12 mouse cellular contexts compared by ENCODE assay signal in the genomic region with DNA sequence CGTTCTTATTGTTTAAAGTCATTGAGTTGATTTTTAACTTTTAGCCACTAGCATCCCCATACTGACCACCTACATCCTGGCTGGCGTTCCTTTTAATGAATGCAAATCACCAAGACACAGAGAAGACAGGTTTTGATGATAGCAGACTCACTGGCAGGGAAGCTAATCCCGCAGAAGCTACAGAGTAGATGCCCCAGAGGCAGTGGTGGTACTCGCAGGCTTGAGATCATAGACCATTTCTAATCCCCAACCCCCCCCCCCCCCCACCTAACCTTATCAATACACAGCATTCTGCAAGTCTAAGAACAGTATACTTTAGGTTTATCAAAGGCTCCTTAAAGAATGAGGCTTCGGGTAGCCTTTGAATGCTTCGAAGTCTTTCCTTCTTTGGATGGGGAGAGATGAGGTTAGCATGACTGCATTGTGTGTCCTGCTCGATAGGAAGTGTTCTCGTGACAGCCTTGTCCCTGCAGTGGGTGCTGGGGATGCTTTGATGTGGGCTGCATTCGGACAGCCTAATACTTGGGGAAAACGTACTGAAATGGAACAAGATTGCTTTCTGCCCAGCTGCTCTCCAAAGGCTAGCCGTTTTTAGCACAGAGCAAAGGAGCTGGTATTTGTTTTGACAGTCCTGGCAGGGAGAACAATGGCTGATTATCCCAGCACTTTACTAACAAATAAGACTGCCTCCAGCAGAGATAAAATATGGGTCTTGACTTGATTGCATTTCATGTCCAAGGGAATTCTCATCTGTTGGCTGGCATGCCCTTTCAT. TPM values are rescaled to one million over a fixed set of nuclear protein-coding genes. Genes with fewer than 3 reads are reported as not detected.
DNase-seq lines count a peak whose midpoint lies in the region; ATAC-seq and TF ChIP-seq lines count a peak whose summit lies in the region.
"Had no signal": no experiment of that assay in that cellular context is flagged by ENCODE, and none has a peak within 500 bp of the region (broad histone marks: within the 10 kb centered on the region; RNA-seq: fewer than 3 reads in every experiment).

No protein-coding gene starts in this region.

- H3K4me3 ChIP-seq in lung, embryonic 16.5 days (ENCODE audit: low read length) = no peak overlapping the region
- H3K4me3 ChIP-seq in forebrain, postnatal 0 days (ENCODE audit: low read depth, low read length) = no peak overlapping the region
- no peak overlapping the region for H3K4me3 ChIP-seq in midbrain, embryonic 12.5 days

- WGBS in lung, embryonic 16.5 days = 23% methylated on average over 11 of the region's 11 CpGs
- 3% methylated on average over 11 of the region's 11 CpGs for WGBS in forebrain, postnatal 0 days
- 6% methylated on average over 11 of the region's 11 CpGs for WGBS in midbrain, embryonic 12.5 days

- H3K4me2 ChIP-seq in lung, embryonic 16.5 days (ENCODE audit: low read depth, low read length) = no peak overlapping the region
- H3K4me2 ChIP-seq in forebrain, postnatal 0 days (ENCODE audit: low read depth) = no peak overlapping the region
- H3K4me2 ChIP-seq in midbrain, embryonic 12.5 days (replicated peaks) = peak overlapping the region; percentile 10

- 0 out of 2 replicates have a peak, but pooled peaks have one; percentile 34 for ATAC-seq in lung, embryonic 16.5 days (ENCODE audit: low read depth)
- peak; percentile 62 for ATAC-seq in forebrain, postnatal 0 days
- peak; percentile 61 for ATAC-seq in midbrain, embryonic 12.5 days (ENCODE audit: low FRiP score, low read depth)

- no peak overlapping the region for H3K9ac ChIP-seq in lung, embryonic 16.5 days (ENCODE audit: low read length)
- no peak overlapping the region for H3K9ac ChIP-seq in forebrain, postnatal 0 days
- no peak overlapping the region for H3K9ac ChIP-seq in midbrain, embryonic 12.5 days (replicated peaks)

- peaks cover 5% of the 10 kb centered on the region; the same call in 1 of the 2 replicates for H3K4me1 ChIP-seq in lung, embryonic 16.5 days (replicated peaks; ENCODE audit: control insufficient read depth, insufficient read depth, low read length)
- no peaks in the 10 kb centered on the region for H3K4me1 ChIP-seq in forebrain, postnatal 0 days (ENCODE audit: insufficient read depth)
- H3K4me1 ChIP-seq in midbrain, embryonic 12.5 days = peaks cover 18% of the 10 kb centered on the region

- no peaks in the 10 kb centered on the region for H3K9me3 ChIP-seq in lung, embryonic 16.5 days (ENCODE audit: control insufficient read depth, low read length)
- H3K9me3 ChIP-seq in forebrain, postnatal 0 days (ENCODE audit: low read length) = no peaks in the 10 kb centered on the region
- H3K9me3 ChIP-seq in midbrain, embryonic 12.5 days = no peaks in the 10 kb centered on the region

- no peak for TF ChIP-seq CTCF in forebrain, postnatal 0 days (IDR thresholded peaks at IDR 0.05; ENCODE audit: low read depth)

- no peak overlapping the region for H3K27ac ChIP-seq in lung, embryonic 16.5 days (ENCODE audit: low read length)
- no peak overlapping the region for H3K27ac ChIP-seq in forebrain, postnatal 0 days (ENCODE audit: low read depth, low read length)
- peak overlapping the region; percentile 52 for H3K27ac ChIP-seq in midbrain, embryonic 12.5 days (replicated peaks)
- H3K27ac ChIP-seq: kidney, postnatal 0 days; macrophage had no signal

- H3K27me3 ChIP-seq in lung, embryonic 16.5 days (ENCODE audit: control insufficient read depth, insufficient read depth, low read depth, low read length) = no peaks in the 10 kb centered on the region
- H3K27me3 ChIP-seq in forebrain, postnatal 0 days (ENCODE audit: insufficient read depth, low read length) = no peaks in the 10 kb centered on the region
- H3K27me3 ChIP-seq in midbrain, embryonic 12.5 days = no peaks in the 10 kb centered on the region

- no peak for DNase-seq in lung, postnatal 25 days (ENCODE audit: low spot score)
- DNase-seq in forebrain, postnatal 0 days = peak; percentile 37
- DNase-seq in retina, postnatal 1 day = peak; percentile 79
- no peak for DNase-seq in spleen, postnatal 4 days (ENCODE audit: low spot score in 2 of 2)
- DNase-seq in liver = no peak
- no peak for DNase-seq in thymus, adult 18-20 months
- DNase-seq: adrenal gland, adult 8-10 months; cerebellum, adult 11-12 months had no signal

- H3K36me3 ChIP-seq in lung, embryonic 16.5 days (ENCODE audit: control insufficient read depth, insufficient read depth, low read length) = no peaks in the 10 kb centered on the region
- H3K36me3 ChIP-seq in forebrain, postnatal 0 days (ENCODE audit: insufficient read depth) = no peaks in the 10 kb centered on the region
- H3K36me3 ChIP-seq in midbrain, embryonic 12.5 days = no peaks in the 10 kb centered on the region

RNA-seq across cellular contexts. Expression of gene Ldlrad3, which starts 37.4 kb away (rescaled TPM):
- 47.2 and 50.0 TPM in 2 replicates for polyA plus RNA-seq in lung, embryonic 16.5 days (2015; fragmentation: Nextera tagmentation; extraction: Ambion mirVana)
- total RNA-seq in forebrain, postnatal 0 days (2014; rRNA removed) = 20.9 and 23.4 TPM in 2 replicates
- 14.5 and 20.9 TPM in 2 replicates for polyA plus RNA-seq in forebrain, postnatal 0 days (2015; fragmentation: Nextera tagmentation; extraction: Ambion mirVana)
- 58.8 and 60.0 TPM in 2 replicates for polyA plus RNA-seq in midbrain, embryonic 12.5 days (2016; fragmentation: Nextera tagmentation; extraction: Ambion mirVana)

Comparison
In these comparisons a context has a peak if more than half of its experiments do, and no peak if none do; other contexts are left out.
1. DNase-seq: peak in forebrain, postnatal 0 days (single experiment) and retina, postnatal 1 day (single experiment); none in lung, postnatal 25 days (single experiment), spleen, postnatal 4 days (0 of 2), liver (single experiment) and thymus, adult 18-20 months (0 of 2).
2. Peak in every context shown above with its lines, with median percentiles within 50 percentile points of each other: ATAC-seq.